Mouse (Mus musculus) ovary, postnatal 10 days (tissue): ENCODE measurements around the gene Rpl24.
"Not testable (repeated sequence)": the region's sequence is repeated elsewhere in the genome, so short reads cannot be mapped to it uniquely, and the experiment has no call there.

Source experiments
- DNase-seq: peaks from one replicate; pipeline ENCODE4 v3.0.0; 2022; ENCODE audit warnings: low spot score

Rpl24 gene

GRCm38 (mm10) chr16:55966212-55966871 lies at the start of gene Rpl24:
Gene Rpl24 (plus strand): TSS chr16:55966275.
- DNase-seq: peak; percentile 85

DNA sequence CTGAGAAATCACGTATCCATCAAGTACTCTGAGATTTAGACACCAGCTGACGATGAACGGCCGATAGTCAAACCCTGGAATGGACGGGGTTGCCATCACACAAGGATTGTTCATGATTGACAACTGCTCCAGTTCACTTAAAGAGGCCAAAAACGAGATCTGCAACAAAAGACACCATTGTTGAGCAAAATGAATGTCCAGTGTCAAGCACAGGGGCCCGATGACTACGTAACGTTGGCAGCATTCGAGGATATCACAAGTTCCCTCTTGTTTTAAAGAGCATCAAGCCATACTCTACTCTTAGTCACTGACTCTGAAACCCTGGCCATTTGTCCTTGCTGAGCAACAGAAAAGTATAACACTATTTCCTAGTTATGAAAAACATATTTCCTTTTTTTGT lies 44.0 kb upstream of the Rpl24 start:
- no peak for DNase-seq

GRCm38 (mm10) chr16:55924010-55924409 lies 42.1 kb upstream of the Rpl24 start:
- no peak for DNase-seq

DNA sequence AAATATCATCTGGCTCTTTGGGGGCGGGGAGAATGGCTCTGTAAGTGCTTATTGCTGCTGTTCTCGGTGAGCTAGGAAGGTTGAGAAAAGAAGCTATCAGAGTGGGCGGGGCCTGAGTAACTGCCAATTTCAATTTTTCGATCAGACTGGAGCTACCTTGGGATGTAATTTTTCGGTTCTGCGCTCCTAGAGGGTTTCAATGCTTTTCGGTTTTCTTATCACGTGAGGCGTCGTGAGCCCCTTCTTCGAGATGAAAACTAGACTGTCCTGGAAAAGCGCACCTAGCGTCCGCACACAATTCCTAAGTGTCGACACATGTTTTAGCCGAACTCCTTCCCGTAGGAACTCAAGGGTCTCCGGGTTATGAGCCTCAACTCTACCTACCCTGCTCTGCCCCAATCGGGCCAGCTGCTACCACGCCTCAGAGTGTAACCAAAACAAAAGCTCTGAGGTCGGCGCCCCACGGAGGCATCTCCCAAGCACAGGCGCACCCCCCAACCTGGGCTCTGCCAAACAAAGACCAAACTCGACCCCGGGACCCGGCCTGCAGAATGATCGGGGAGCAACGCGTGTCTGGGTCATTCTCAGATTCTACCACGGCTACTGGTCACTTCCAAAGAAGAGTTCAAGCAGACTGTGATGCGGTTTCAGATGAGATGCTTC lies 32.3 kb upstream of the Rpl24 start:
- DNase-seq: no peak

GRCm38 (mm10) chr16:55934453-55935037 lies 31.5 kb upstream of the Rpl24 start, which contains the start of gene Cep97:
Gene Cep97 (minus strand): TSS chr16:55934855.
- DNase-seq: peak; percentile 64

DNA sequence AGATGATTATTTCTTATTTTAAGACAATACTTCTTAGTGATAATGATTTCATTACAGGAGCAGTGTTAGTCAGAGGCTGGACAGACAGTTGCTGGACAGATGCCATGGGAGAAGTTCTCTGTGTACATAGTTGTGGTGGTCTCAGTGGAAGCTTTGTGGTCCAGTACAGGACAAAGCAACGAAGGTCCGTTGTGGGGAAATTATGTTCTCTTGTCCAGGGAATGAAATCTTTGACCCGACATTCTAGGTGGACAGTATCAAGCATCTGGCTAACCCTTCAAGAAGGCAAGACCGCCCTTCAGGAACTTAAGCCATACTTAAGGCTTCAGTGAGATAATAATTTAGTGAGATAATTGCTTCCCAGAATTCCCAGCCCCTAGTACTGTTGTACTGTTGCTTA lies 27.3 kb upstream of the Rpl24 start:
- DNase-seq: no peak

GRCm38 (mm10) chr16:55939703-55940102 lies 26.4 kb upstream of the Rpl24 start:
- DNase-seq: no peak

GRCm38 (mm10) chr16:55940781-55941180 lies 25.3 kb upstream of the Rpl24 start:
- no peak for DNase-seq

GRCm38 (mm10) chr16:55947266-55947665 lies 18.8 kb upstream of the Rpl24 start:
- no peak for DNase-seq

DNA sequence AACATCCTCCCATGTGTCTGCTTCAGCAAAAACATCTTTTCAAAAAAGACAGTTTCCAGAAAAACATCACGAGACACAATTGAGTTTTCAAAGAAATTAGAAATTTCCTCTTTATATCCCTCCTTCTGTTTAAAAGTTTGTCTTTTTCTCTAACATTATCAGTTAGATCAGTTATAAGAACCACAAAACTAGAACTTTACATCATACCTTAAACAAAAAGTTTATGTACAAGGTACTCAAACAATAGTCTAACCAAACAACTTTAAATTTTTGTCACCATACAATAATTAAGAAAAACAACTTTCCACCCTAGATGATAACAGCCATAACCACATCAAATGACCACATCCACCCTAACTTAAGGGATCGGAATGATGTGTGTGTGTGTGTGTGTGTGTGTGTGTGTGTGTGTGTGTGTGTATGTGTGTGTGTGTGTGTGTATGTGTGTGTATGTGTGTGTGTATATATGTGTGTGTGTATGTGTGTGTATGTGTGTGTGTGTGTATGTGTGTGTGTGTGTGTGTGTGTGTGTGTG lies 18.1 kb upstream of the Rpl24 start:
- DNase-seq: not testable (repeated sequence)

DNA sequence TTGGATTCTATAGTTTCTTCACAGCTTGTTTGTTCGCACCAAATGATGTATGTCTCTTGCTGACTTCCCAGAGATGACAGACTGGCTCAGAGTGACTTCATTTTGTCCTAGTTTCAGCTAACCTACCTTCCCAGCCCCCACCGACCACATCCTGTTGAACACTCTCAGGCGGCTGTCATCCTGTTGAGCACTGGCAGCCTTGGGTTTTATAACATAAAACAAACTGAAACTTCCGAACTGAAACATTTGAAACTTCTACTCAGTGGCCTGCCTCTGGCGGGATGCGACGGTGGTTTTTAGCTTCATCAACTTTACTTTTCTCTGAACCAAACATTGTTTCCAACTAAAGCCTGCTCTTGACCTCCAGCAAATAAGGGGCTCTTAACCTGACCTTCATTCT lies 17.1 kb upstream of the Rpl24 start:
- no peak for DNase-seq

DNA sequence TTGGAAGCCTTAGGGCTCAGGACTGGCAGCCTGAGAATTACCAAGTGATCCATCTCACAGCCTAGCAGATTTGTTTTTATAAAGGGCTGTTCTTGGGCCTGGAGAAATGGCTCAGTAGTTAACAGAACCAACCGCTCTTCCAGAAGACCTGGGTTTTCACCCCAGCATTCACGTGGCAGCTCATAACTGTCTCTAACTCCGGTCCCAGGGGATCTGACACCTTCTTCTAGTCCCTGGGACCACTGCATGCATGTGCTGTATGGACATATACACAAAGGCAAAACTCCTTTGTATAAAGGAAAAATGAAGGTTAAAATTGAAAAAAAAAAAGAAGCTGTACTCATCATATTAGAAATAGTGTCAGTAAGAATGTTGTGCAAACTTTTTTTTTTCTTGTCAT lies 15.6 kb upstream of the Rpl24 start:
- DNase-seq: no peak

DNA sequence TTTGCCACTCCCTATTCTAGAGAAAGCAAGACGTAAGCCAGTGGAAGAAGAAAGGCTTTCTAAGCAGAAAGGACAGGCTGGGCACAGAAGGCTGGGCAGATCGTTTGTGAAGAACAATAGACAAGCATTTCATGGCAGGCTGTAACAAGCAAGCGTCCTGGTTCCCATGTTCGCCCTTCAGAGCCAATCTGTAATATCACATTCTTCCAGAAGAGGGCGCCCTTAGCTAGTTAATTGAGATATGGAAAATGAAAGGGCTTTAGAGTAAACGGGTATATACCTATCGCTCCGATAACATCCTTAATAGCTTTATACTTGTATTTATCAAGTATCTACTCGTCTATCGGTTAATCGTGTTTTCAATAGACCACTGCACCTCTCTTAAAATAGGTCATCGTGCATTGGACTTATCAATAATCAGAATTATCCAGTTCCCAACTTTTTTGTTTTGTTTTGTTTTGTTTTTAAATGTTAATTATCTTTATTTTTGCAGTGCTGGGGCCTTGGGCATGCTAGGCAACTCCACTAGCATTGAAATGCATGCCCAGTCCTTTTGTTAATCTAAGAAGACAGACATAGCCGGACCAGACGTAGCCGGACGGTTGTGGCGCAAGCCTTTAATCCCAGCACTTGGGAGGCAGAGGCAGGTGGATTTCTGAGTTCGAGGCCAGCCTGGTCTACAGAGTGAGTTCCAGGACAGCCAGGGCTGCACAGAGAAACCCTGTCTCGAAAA lies 15.0 kb upstream of the Rpl24 start:
- DNase-seq: peak; percentile 36

DNA sequence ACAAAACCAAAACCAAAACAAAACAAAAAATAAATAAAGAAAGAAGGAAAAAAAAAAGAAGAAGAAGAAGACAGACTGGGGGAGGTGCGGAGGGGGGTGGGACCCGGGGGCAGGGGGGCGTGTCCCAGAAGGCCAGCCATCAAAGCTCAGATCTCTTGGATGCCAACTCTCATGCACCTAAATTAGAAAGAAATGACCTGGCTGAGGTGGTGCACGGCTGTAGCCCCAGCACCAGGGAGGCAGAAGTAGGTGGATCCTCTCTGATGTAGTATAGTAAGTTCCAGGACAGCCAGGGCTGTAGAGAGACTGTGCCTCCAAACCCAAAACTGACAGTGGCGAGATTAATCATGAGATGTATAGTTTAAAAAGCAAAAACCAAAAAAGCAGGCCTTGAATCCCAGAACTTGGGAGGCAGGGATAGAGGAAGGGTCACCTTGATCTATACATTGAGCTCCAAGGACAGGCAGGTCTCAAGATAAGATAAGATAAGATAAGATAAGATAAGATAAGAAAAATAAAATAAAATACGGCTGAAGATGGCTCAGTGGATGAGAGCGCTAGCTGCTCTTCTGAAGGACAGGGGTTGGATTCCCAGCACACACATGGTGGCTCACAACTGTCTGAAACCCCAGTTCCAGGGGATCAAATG lies 14.3 kb upstream of the Rpl24 start:
- no peak for DNase-seq

DNA sequence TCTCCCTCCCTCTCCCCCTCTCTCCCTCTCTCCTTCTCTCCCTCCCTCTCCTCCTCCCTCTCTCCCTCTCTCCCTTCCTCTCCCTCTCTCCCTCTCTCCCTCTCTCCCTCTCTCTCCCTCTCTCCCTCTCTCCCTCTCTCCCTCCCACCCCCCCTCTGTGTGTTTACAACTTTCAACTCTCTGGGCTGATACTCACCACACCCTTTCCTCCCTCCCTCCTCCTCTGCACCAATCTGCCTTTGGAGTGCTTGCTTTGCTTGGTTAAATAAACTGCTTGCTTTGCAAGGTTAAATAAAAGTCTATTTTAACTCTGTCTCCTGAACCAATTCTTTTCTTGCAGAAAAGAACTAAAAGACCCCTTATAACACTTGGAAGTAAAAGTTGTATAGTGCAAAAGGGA lies 13.3 kb upstream of the Rpl24 start:
- DNase-seq: no peak

- not testable (repeated sequence) for DNase-seq
These were observed 11.9 kb upstream of the Rpl24 start for GRCm38 (mm10) chr16:55954196-55954595.

GRCm38 (mm10) chr16:55963068-55963467 lies 3.0 kb upstream of the Rpl24 start:
- DNase-seq: not testable (repeated sequence)

GRCm38 (mm10) chr16:55964126-55964949 lies 1.7 kb upstream of the Rpl24 start:
- DNase-seq: no peak

DNA sequence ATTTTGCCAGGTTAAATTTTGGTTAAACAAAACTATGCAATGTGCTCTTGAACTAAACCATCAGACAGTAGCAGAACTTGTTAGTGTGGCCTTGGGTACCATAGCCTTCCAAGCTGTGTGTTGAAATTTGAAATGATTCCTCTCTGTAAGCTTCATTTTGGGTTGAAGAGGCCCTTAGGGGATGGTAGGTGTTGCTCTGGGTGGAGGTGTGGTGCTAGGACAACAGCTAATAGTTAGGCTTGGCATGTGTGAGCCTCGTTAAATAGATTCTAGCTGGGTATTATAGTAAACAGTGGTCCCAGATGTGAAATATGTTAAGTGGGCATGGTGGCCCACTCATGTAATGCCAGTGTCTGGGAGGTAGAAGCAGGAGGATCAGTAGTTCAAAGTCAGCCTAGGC lies 1.1 kb downstream of the Rpl24 start:
- no peak for DNase-seq

GRCm38 (mm10) chr16:55969147-55969546 lies 3.1 kb downstream of the Rpl24 start:
- DNase-seq: no peak

GRCm38 (mm10) chr16:55970416-55970815 lies 4.3 kb downstream of the Rpl24 start:
- DNase-seq: no peak
